In the genomic region with DNA sequence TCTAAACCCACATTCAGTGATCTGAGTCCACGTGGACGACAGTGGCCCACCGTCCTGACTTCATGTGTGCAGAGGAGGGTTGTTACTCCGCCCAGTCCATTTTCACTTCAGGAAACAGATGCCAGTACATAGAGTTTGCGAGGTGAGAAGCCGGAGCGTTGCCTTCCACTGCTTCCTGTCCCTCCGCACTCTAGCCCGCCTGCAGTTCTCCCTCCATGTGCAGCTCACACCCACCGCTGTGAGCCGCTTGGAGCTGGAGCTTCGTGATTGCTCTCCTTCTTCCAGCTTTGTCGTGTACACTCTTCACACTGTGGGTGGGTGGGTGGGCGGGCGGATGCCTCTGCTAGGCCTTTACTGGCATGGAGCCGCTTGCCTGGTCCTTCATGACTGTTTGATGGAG, we compare ENCODE assay signal across 9 mouse cellular contexts. TPM values are rescaled to one million over a fixed set of nuclear protein-coding genes. Genes with fewer than 3 reads are reported as not detected.
DNase-seq lines count a peak whose midpoint lies in the region; ATAC-seq and TF ChIP-seq lines count a peak whose summit lies in the region.
"Had no signal": no experiment of that assay in that cellular context is flagged by ENCODE, and none has a peak within 500 bp of the region (broad histone marks: within the 10 kb centered on the region; RNA-seq: fewer than 3 reads in every experiment).

No protein-coding gene starts in this region.

- ATAC-seq in forebrain, embryonic 14.5 days, result no peak
- no peak for ATAC-seq in forebrain, embryonic 16.5 days
- ATAC-seq in lung, postnatal 0 days, result peak; percentile 11; the same call in 1 of the 2 replicates
- ATAC-seq in erythroid progenitor cell, adult 5-6 weeks (replicated peaks; ENCODE audit: low FRiP score, poor library complexity, severe bottlenecking), result no peak

- peak overlapping the region; percentile 21; the same call in 1 of the 2 replicates for H3K9ac ChIP-seq in forebrain, embryonic 14.5 days (ENCODE audit: low read length)
- no peak overlapping the region for H3K9ac ChIP-seq in forebrain, embryonic 16.5 days (replicated peaks; ENCODE audit: low read depth, low read length)
- no peak overlapping the region for H3K9ac ChIP-seq in lung, postnatal 0 days (replicated peaks; ENCODE audit: low read depth)

- no peaks in the 10 kb centered on the region for H3K9me3 ChIP-seq in forebrain, embryonic 14.5 days (replicated peaks; ENCODE audit: control insufficient read depth, low read length)
- no peaks in the 10 kb centered on the region for H3K9me3 ChIP-seq in forebrain, embryonic 16.5 days (ENCODE audit: control insufficient read depth, low read length)
- no peaks in the 10 kb centered on the region for H3K9me3 ChIP-seq in lung, postnatal 0 days (ENCODE audit: low read length)

- H3K4me1 ChIP-seq in forebrain, embryonic 14.5 days (ENCODE audit: control insufficient read depth, insufficient read depth, low read length), result 0 out of 2 replicates have a peak, but pooled peaks cover 4% of the 10 kb centered on the region
- peaks cover 16% of the 10 kb centered on the region for H3K4me1 ChIP-seq in forebrain, embryonic 16.5 days (replicated peaks; ENCODE audit: control insufficient read depth, insufficient read depth, low read length)
- H3K4me1 ChIP-seq in lung, postnatal 0 days (ENCODE audit: insufficient read depth, low read depth, low read length), result peaks cover 3% of the 10 kb centered on the region

- TF ChIP-seq EP300 in lung, postnatal 0 days (IDR thresholded peaks at IDR 0.05), result no peak

- no peak for TF ChIP-seq CTCF in lung, postnatal 0 days (IDR thresholded peaks at IDR 0.05)

- 75% methylated on average over 16 of the region's 16 CpGs for WGBS in forebrain, embryonic 14.5 days
- 73% methylated on average over 16 of the region's 16 CpGs for WGBS in forebrain, embryonic 16.5 days
- WGBS in lung, postnatal 0 days, result 21% methylated on average over 16 of the region's 16 CpGs

- H3K27me3 ChIP-seq in forebrain, embryonic 14.5 days (replicated peaks; ENCODE audit: control insufficient read depth, insufficient read depth, low read length), result no peaks in the 10 kb centered on the region
- H3K27me3 ChIP-seq in forebrain, embryonic 16.5 days (replicated peaks; ENCODE audit: control insufficient read depth, insufficient read depth, low read length), result no peaks in the 10 kb centered on the region
- no peaks in the 10 kb centered on the region for H3K27me3 ChIP-seq in lung, postnatal 0 days (replicated peaks; ENCODE audit: insufficient read depth, low read length)

- no peaks in the 10 kb centered on the region for H3K36me3 ChIP-seq in forebrain, embryonic 14.5 days (ENCODE audit: control insufficient read depth, insufficient read depth, low read length)
- no peaks in the 10 kb centered on the region for H3K36me3 ChIP-seq in forebrain, embryonic 16.5 days (ENCODE audit: control insufficient read depth, insufficient read depth)
- H3K36me3 ChIP-seq in lung, postnatal 0 days (ENCODE audit: insufficient read depth, low read length), result no peaks in the 10 kb centered on the region

- H3K4me3 ChIP-seq in forebrain, embryonic 14.5 days (ENCODE audit: low read depth, low read length), result no peak overlapping the region
- no peak overlapping the region for H3K4me3 ChIP-seq in forebrain, embryonic 16.5 days (replicated peaks; ENCODE audit: low read length)
- no peak overlapping the region for H3K4me3 ChIP-seq in lung, postnatal 0 days (ENCODE audit: low read depth, low read length)
- H3K4me3 ChIP-seq: myocyte had no signal

- DNase-seq in forebrain, embryonic 14.5 days (ENCODE audit: low spot score), result no peak
- peak; percentile 43 for DNase-seq in lung, postnatal 0 days (ENCODE audit: low spot score)
- DNase-seq in lung, postnatal 4 days, result no peak
- DNase-seq in left cerebral cortex, postnatal 4 days, result peak; percentile 7
- DNase-seq in right cerebral cortex, postnatal 14 days, result peak; percentile 44
- DNase-seq in gastrocnemius, postnatal 14 days, result no peak

- H3K27ac ChIP-seq in forebrain, embryonic 14.5 days (ENCODE audit: low read depth, low read length), result no peak overlapping the region
- no peak overlapping the region for H3K27ac ChIP-seq in forebrain, embryonic 16.5 days (ENCODE audit: low read length)
- no peak overlapping the region for H3K27ac ChIP-seq in lung, postnatal 0 days (ENCODE audit: low read length)

- intact Hi-C loops in left cerebral cortex, postnatal 4 days (cut with DNase I), result no loop called here
- intact Hi-C loops in gastrocnemius, postnatal 14 days (cut with DNase I; ENCODE audit: low total_unique reads), result no loop called here

- no peak overlapping the region for H3K4me2 ChIP-seq in forebrain, embryonic 14.5 days (ENCODE audit: low read length)
- H3K4me2 ChIP-seq in forebrain, embryonic 16.5 days (ENCODE audit: low read length), result no peak overlapping the region
- H3K4me2 ChIP-seq in lung, postnatal 0 days (replicated peaks; ENCODE audit: low read depth, low read length), result no peak overlapping the region

RNA-seq across cellular contexts. Expression of gene Dip2b, which starts 53.8 kb away (rescaled TPM):
- polyA plus RNA-seq in forebrain, embryonic 14.5 days (2014; fragmentation: Nextera tagmentation; extraction: Ambion mirVana), result 16.3 and 21.3 TPM in 2 replicates
- 19.2 and 21.1 TPM in 2 replicates for polyA plus RNA-seq in forebrain, embryonic 16.5 days (2015; fragmentation: Nextera tagmentation; extraction: Ambion mirVana)
- polyA plus RNA-seq in lung, postnatal 0 days (2015; fragmentation: Nextera tagmentation; extraction: Ambion mirVana), result 6.6 and 9.0 TPM in 2 replicates
- 10 to 100 TPM; 57.2 to 60.6 TPM for total RNA-seq in left cerebral cortex, postnatal 4 days (2021)
- 10 to 100 TPM; 10.8 to 13.2 TPM for total RNA-seq in gastrocnemius, postnatal 14 days (2021)
- 3.6 and 5.4 TPM in 2 replicates for total RNA-seq in erythroid progenitor cell, adult 5-6 weeks (2015; ENCODE audit: low replicate concordance)
- 6.3 and 9.8 TPM in 2 replicates for total RNA-seq in erythroid progenitor cell, adult 5-6 weeks (2017; ENCODE audit: low replicate concordance)

Comparison
In these comparisons a context has a peak if more than half of its experiments do, and no peak if none do; other contexts are left out.
1. DNase-seq: peak in lung, postnatal 0 days (single experiment), left cerebral cortex, postnatal 4 days (single experiment) and right cerebral cortex, postnatal 14 days (single experiment); none in forebrain, embryonic 14.5 days (single experiment), lung, postnatal 4 days (0 of 2) and gastrocnemius, postnatal 14 days (single experiment).
2. RNA of gene Dip2b, which starts 53.8 kb away (total RNA-seq): 57.2 to 60.6 TPM in left cerebral cortex, postnatal 4 days; 10.8 to 13.2 TPM in gastrocnemius, postnatal 14 days and 3.6 to 9.8 TPM in erythroid progenitor cell, adult 5-6 weeks; every median in the first group is over 4 times any median in the second.